Mouse (Mus musculus) intestine, embryonic 14.5 days (tissue): ENCODE measurements around the gene Phactr2. TPM values are rescaled to one million over a fixed set of nuclear protein-coding genes. Genes with fewer than 3 reads are reported as not detected.

Source experiments
- ATAC-seq: fragments of 200-750 bp; cut with Nextera tagmentation; replicated peaks from 2 replicates; pipeline ENCODE4 v1.8.0; 2017; ENCODE audit warnings: low read depth, moderate number of reproducible peaks, moderate TSS enrichment, moderate library complexity; ENCODE audit not compliant: low FRiP score, low TSS enrichment
- DNase-seq: peaks from one replicate; pipeline ENCODE4 v3.0.0-alpha.2; 2018; ENCODE audit warnings: low spot score
- H3K27ac ChIP-seq: fragments of 300-500 bp; sonication (generic); 2 replicates; pipeline ENCODE4 v1.5.1; 2014; ENCODE audit warnings: low read depth, mild to moderate bottlenecking, control low read depth
- H3K27me3 ChIP-seq: fragments of 300-500 bp; sonication (generic); replicated peaks from 2 replicates; pipeline ENCODE4 v1.6.1; 2014; ENCODE audit warnings: low read length, control low read depth; ENCODE audit not compliant: control insufficient read depth, insufficient read depth
- H3K36me3 ChIP-seq: fragments of 300-500 bp; sonication (generic); 2 replicates; pipeline ENCODE4 v1.6.1; 2014; ENCODE audit warnings: low read length, control low read depth; ENCODE audit not compliant: control insufficient read depth, insufficient read depth
- H3K4me1 ChIP-seq: fragments of 300-500 bp; sonication (generic); replicated peaks from 2 replicates; pipeline ENCODE4 v1.6.1; 2014; ENCODE audit warnings: low read length, control low read depth, mixed read lengths; ENCODE audit not compliant: control insufficient read depth, insufficient read depth
- H3K4me2 ChIP-seq: fragments of 300-500 bp; sonication (generic); 2 replicates; pipeline ENCODE4 v1.6.1; 2014; ENCODE audit warnings: low read length
- H3K4me3 ChIP-seq: fragments of 300-500 bp; sonication (generic); 2 replicates; pipeline ENCODE4 v1.5.1; 2014; ENCODE audit warnings: low read depth, low read length, control low read depth, mixed read lengths
- H3K9ac ChIP-seq: fragments of 300-500 bp; sonication (generic); 2 replicates; pipeline ENCODE4 v1.6.1; 2014; ENCODE audit warnings: mild to moderate bottlenecking, low read length
- H3K9me3 ChIP-seq: fragments of 300-500 bp; sonication (generic); 2 replicates; pipeline ENCODE4 v1.6.1; 2016; ENCODE audit warnings: low read length, control low read depth; ENCODE audit not compliant: control insufficient read depth
- WGBS: fragments of 180-500 bp; shearing (Covaris S2); extraction: QIAGEN DNeasy Blood & Tissue Kit; methylation state at CpG from one replicate; pipeline ENCODE4 v1.1.7; 2014; 5-methylcytosine and 5-hydroxymethylcytosine counted together
- polyA plus RNA-seq: library from polyadenylated mRNA; unstranded; fragments of >200 nt; fragmentation: Nextera tagmentation; extraction: Ambion mirVana; gene quantifications from 2 replicates; pipeline ENCODE4 v1.2.1, GENCODE M21; 2014

The Phactr2 gene
- polyA plus RNA-seq, 1 experiment from 2014 or later = 26.7 TPM

- no peak overlapping the region for H3K9ac ChIP-seq
- no peak for ATAC-seq
- no peak overlapping the region for H3K4me2 ChIP-seq
- 90% methylated on average over 7 of the region's 7 CpGs for WGBS
- H3K4me3 ChIP-seq = no peak overlapping the region
- H3K27me3 ChIP-seq = no peaks in the 10 kb centered on the region
- H3K9me3 ChIP-seq = no peaks in the 10 kb centered on the region
- no peaks in the 10 kb centered on the region for H3K36me3 ChIP-seq
- H3K4me1 ChIP-seq = no peaks in the 10 kb centered on the region
- no peak for DNase-seq
- H3K27ac ChIP-seq = no peak overlapping the region
Measured at GRCm38 (mm10) chr10:13428536-13428935, 45.7 kb downstream of the Phactr2 start.

DNA sequence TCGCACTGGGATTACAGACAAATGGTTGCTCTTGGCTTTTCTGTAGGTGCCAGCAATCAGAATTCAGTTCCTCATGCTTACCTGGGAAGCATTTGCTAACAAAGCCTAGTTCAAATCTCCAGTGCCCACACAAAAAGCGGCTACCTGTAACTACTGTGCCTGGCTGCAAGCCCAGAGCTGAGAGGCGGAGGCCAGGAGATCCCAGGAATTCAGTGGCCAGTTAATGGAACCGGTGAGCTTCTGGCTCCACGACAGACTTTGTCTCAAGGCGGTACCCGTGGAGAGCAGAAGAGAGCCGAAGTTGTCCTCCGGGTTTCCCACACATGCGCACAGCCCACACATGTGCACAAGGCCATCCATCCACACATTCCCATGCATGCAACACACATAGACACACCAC, 46.6 kb downstream of the Phactr2 start:
- no peaks in the 10 kb centered on the region for H3K36me3 ChIP-seq
- no peak overlapping the region for H3K4me3 ChIP-seq
- H3K4me2 ChIP-seq = no peak overlapping the region
- H3K27ac ChIP-seq = no peak overlapping the region
- DNase-seq = no peak
- H3K4me1 ChIP-seq = no peaks in the 10 kb centered on the region
- 86% methylated on average over 10 of the region's 10 CpGs for WGBS
- H3K27me3 ChIP-seq = no peaks in the 10 kb centered on the region
- no peaks in the 10 kb centered on the region for H3K9me3 ChIP-seq
- no peak overlapping the region for H3K9ac ChIP-seq
- no peak; the same call in 1 of the 2 replicates for ATAC-seq

- Histone ChIP-seq H3K9ac (no peak overlapping the region), H3K4me2 (no peak overlapping the region), H3K9me3 (no peaks in the 10 kb centered on the region), H3K27ac (no peak overlapping the region), H3K4me1 (no peaks in the 10 kb centered on the region), H3K4me3 (no peak overlapping the region), H3K36me3 (no peaks in the 10 kb centered on the region), H3K27me3 (no peaks in the 10 kb centered on the region)
- ATAC-seq (no peak), DNase-seq (no peak)
- WGBS = 89% methylated on average over 9 of the region's 9 CpGs
Measured at GRCm38 (mm10) chr10:13425198-13425597, 49.0 kb downstream of the Phactr2 start.

DNA sequence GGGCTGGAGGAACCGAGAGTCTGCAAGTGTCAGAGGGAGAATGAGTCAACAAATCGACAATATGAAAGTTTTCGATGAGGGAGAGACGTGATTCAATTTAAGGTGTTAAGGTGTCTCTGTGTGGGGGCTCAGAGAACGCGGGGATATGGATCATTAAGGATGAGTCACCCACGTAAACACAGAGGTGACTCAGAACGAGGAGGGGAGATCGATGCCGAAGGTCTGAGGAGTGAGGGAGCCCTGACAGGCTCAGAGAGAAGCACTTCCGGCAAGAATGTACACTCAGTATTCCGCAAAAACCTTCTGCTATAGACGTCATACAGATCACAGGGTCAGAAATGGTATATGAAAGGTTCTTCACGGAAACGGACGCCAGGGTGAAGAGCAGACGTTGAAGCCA, 49.7 kb downstream of the Phactr2 start:
- ATAC-seq (no peak), DNase-seq (no peak)
- H3K27me3 ChIP-seq = no peaks in the 10 kb centered on the region
- no peaks in the 10 kb centered on the region for H3K9me3 ChIP-seq
- H3K4me2 ChIP-seq = no peak overlapping the region
- no peaks in the 10 kb centered on the region for H3K4me1 ChIP-seq
- no peaks in the 10 kb centered on the region for H3K36me3 ChIP-seq
- no peak overlapping the region for H3K27ac ChIP-seq
- H3K4me3 ChIP-seq = no peak overlapping the region
- WGBS = 75% methylated on average over 17 of the region's 17 CpGs
- no peak overlapping the region for H3K9ac ChIP-seq

DNA sequence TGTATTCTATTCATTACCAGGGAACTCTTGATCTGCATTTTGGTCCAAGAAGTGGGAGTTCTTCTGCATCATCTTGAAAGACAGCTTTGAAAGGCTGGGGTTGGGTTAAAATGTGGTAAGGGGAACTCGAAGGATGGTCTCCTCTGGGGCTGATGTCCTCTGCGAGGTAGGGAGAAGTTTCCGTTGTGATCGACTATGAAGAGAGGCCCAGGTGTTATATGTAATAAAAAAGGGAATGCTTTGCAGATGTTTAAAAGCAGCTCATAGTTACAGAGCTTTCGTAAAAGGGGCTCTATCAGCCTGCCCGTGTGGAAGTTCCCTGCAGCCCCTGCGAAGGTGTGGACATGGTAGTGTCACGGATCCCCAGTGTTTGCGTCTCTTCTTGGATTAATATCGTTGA, 50.2 kb downstream of the Phactr2 start:
- no peaks in the 10 kb centered on the region for H3K9me3 ChIP-seq
- H3K27ac ChIP-seq = no peak overlapping the region
- no peak overlapping the region for H3K9ac ChIP-seq
- no peak for ATAC-seq
- H3K27me3 ChIP-seq = no peaks in the 10 kb centered on the region
- H3K4me1 ChIP-seq = no peaks in the 10 kb centered on the region
- 89% methylated on average over 10 of the region's 10 CpGs for WGBS
- no peak for DNase-seq
- no peak overlapping the region for H3K4me3 ChIP-seq
- no peaks in the 10 kb centered on the region for H3K36me3 ChIP-seq
- H3K4me2 ChIP-seq = no peak overlapping the region

- 84% methylated on average over 9 of the region's 9 CpGs for WGBS
- no peaks in the 10 kb centered on the region for H3K4me1 ChIP-seq
Measured at GRCm38 (mm10) chr10:13422121-13422520, 52.1 kb downstream of the Phactr2 start.

DNA sequence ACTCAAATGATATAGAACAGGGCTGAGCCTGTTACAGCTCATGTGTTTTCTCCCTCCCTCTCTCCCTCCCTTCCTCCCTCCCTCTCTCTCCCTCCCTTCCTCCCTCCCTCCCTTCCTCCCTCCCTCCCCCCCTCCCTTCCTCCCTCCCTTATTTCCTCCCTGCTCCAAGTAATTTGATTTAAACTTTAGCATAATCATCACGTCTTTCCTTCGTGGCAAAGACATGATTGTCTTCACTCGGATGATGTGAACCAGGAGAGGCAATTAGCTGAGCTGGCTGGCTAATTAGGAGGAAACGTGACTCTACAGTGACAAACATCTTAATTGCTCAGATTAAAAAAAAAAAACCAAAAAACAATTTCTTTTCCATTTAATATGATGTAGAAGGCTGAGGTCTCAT, 55.0 kb downstream of the Phactr2 start:
- DNase-seq = no peak
- Histone ChIP-seq H3K9me3 (no peaks in the 10 kb centered on the region), H3K4me2 (no peak overlapping the region), H3K27ac (no peak overlapping the region), H3K27me3 (no peaks in the 10 kb centered on the region), H3K4me3 (no peak overlapping the region), H3K4me1 (no peaks in the 10 kb centered on the region), H3K9ac (no peak overlapping the region), H3K36me3 (no peaks in the 10 kb centered on the region)
- WGBS = 31% methylated on average over 4 of the region's 4 CpGs
- ATAC-seq = no peak

More at GRCm38 (mm10) chr10:13422121-13422520, 52.1 kb downstream of the Phactr2 start:
- Histone ChIP-seq H3K4me3 (no peak overlapping the region), H3K27ac (no peak overlapping the region), H3K4me2 (no peak overlapping the region), H3K27me3 (no peaks in the 10 kb centered on the region), H3K36me3 (no peaks in the 10 kb centered on the region), H3K9me3 (no peaks in the 10 kb centered on the region), H3K9ac (no peak overlapping the region)
- DNase-seq (no peak), ATAC-seq (no peak)

DNA sequence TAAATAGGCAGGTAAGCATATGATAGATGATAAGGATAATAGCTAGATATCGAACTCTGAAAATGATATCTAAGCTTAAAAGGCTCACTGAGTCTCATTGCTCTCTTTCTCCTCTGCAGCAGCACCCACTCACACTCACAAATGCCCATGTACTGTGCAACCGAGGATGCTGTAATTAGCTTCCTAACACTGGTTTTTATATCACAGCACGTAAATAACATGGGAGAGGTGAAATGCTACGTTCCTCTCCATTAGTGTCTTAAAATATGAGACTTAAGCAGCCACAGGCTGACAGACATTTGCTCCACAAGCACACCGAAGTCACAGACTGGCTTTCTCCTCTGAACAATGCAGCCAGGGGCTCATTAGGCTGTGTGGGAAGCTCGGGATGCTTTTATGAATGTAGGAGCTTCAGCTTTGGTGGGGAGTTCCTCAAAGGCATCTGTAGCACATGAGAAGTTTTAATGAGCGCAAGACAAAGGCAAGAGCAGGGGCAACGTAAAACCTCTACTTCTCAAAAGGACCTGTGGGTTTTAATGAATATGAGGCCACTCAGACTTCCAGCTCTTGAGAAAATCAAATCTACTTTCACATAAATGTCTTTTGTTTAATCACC, 58.6 kb downstream of the Phactr2 start:
- Histone ChIP-seq H3K36me3 (no peaks in the 10 kb centered on the region), H3K4me2 (no peak overlapping the region), H3K4me3 (no peak overlapping the region), H3K9ac (no peak overlapping the region), H3K9me3 (no peaks in the 10 kb centered on the region), H3K27me3 (no peaks in the 10 kb centered on the region), H3K4me1 (no peaks in the 10 kb centered on the region), H3K27ac (no peak overlapping the region)
- no peak for DNase-seq
- WGBS = 74% methylated on average over 8 of the region's 8 CpGs
- ATAC-seq = no peak

GRCm38 (mm10) chr10:13412202-13412923, 61.8 kb downstream of the Phactr2 start:
- no peak overlapping the region for H3K9ac ChIP-seq
- H3K4me3 ChIP-seq = no peak overlapping the region
- H3K4me2 ChIP-seq = no peak overlapping the region
- H3K9me3 ChIP-seq = no peaks in the 10 kb centered on the region
- ATAC-seq = no peak
- no peak overlapping the region for H3K27ac ChIP-seq
- WGBS = 69% methylated on average over 19 of the region's 19 CpGs
- no peaks in the 10 kb centered on the region for H3K4me1 ChIP-seq
- H3K36me3 ChIP-seq = no peaks in the 10 kb centered on the region
- no peaks in the 10 kb centered on the region for H3K27me3 ChIP-seq
- no peak for DNase-seq
